Mouse (Mus musculus) adrenal gland, adult (tissue): ENCODE measurements around the gene Ccne1.

Experiments
- DNase-seq, 2 experiments: peaks; one replicate each; pipeline ENCODE4 v3.0.0; 2022 to 2023; ENCODE audit warnings: low spot score in 1 of 2; ENCODE audit not compliant: inconsistent age in 2 of 2

Ccne1 gene

GRCm38 (mm10) chr7:38059096-38059495, 48.2 kb downstream of the Ccne1 start:
- DNase-seq = no peak

DNA sequence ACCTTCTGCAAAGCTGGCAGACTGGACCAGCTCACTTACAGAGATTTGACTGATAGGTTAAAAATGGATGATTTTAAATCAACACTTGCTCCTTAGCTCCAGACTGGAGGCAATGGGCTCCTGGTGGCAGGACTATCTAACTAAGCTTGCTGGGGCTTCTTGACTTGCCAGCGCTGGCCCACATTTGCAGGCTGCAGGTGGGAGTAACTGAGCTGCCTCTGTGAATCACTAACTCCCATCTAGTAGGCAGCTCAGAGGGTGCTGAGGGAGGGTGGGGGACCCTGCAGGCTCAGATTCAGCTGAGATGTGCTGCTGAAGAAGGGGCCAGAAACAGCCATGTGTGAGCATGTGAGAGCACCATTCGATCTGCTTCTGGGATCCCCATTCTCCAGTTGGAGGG, 51.3 kb downstream of the Ccne1 start:
- DNase-seq = no peak

DNA sequence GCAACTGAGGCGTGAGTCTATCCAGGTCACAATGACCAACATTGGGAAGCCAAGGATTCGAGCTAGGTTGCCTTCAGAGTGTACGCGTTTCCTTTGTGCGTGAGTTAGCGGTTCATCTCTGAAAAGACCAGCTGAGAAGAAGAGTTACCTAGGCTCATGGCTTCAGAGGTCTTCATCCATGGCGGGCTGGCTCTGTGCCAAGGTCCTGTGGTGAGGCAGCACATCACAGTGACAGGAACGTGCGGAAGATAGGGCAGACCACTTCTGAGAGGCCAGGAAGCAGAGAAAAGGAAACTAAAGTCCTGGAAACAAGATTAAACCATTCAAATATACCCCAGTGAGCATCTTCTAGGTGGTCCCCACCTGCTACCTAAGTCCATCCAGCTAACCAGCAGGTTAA, 53.1 kb downstream of the Ccne1 start:
- DNase-seq = no peak
